Mouse (Mus musculus) cerebellum, adult 9-11 months (tissue): Measurements from ENCODE around the gene Efcab2.

ENCODE experiments used
- DNase-seq: peaks from one replicate; pipeline ENCODE4 v3.0.0; 2022

Efcab2 gene

GRCm38 (mm10) chr1:178485868-178486220, 80.0 kb downstream of the Efcab2 start:
- DNase-seq, result no peak

GRCm38 (mm10) chr1:178486828-178487227, 80.9 kb downstream of the Efcab2 start:
- DNase-seq, result no peak

GRCm38 (mm10) chr1:178489127-178489526, 83.2 kb downstream of the Efcab2 start:
- no peak for DNase-seq

GRCm38 (mm10) chr1:178491733-178492132, 85.8 kb downstream of the Efcab2 start:
- DNase-seq, result no peak

- no peak for DNase-seq
Observed at GRCm38 (mm10) chr1:178492493-178492892, 86.6 kb downstream of the Efcab2 start.

- DNase-seq, result no peak
Observed at GRCm38 (mm10) chr1:178496186-178496585, 90.3 kb downstream of the Efcab2 start.

GRCm38 (mm10) chr1:178496841-178497240, 91.0 kb downstream of the Efcab2 start:
- DNase-seq, result no peak

GRCm38 (mm10) chr1:178506938-178507337, 101.1 kb downstream of the Efcab2 start:
- DNase-seq, result no peak

GRCm38 (mm10) chr1:178512323-178513031, 106.6 kb downstream of the Efcab2 start:
- no peak for DNase-seq

GRCm38 (mm10) chr1:178513954-178514353, 108.1 kb downstream of the Efcab2 start:
- no peak for DNase-seq

- DNase-seq, result no peak
Observed at GRCm38 (mm10) chr1:178515839-178516238, 110.0 kb downstream of the Efcab2 start.

GRCm38 (mm10) chr1:178522389-178522788, 116.5 kb downstream of the Efcab2 start:
- no peak for DNase-seq

- DNase-seq, result no peak
Observed at GRCm38 (mm10) chr1:178523152-178523551, 117.3 kb downstream of the Efcab2 start.

- peak; percentile 80 for DNase-seq
Observed at GRCm38 (mm10) chr1:178527185-178527546, 121.3 kb downstream of the Efcab2 start.

- DNase-seq, result peak; percentile 68
Observed at GRCm38 (mm10) chr1:178527547-178528361, 121.9 kb downstream of the Efcab2 start.

- DNase-seq, result peak; percentile 74
Observed at GRCm38 (mm10) chr1:178528431-178529351, 122.8 kb downstream of the Efcab2 start, which contains the start of gene Kif26b. Gene Kif26b, plus strand, starts transcription at chr1:178529125.

GRCm38 (mm10) chr1:178529512-178530300, 123.8 kb downstream of the Efcab2 start:
- DNase-seq, result peak; percentile 53

GRCm38 (mm10) chr1:178530301-178531078, 124.6 kb downstream of the Efcab2 start:
- peak; percentile 92 for DNase-seq
